Mouse (Mus musculus) neural tube, embryonic 15.5 days (tissue): ENCODE data around the gene Yap1. TPM values are rescaled to one million over a fixed set of nuclear protein-coding genes. Genes with fewer than 3 reads are reported as not detected.
A peak's percentile ranks its signal among the peaks of the same experiment; 100 is the strongest.

ENCODE experiments used
- ATAC-seq: fragments of 200-750 bp; cut with Nextera tagmentation; 2 replicates; pipeline ENCODE4 v1.8.0; 2017; ENCODE audit warnings: mild to moderate bottlenecking, moderate TSS enrichment, moderate library complexity; ENCODE audit not compliant: low FRiP score
- H3K27ac ChIP-seq: fragments of 300-500 bp; sonication (generic); replicated peaks from 2 replicates; pipeline ENCODE4 v1.5.1; 2015; ENCODE audit warnings: mild to moderate bottlenecking, inconsistent platforms
- H3K27me3 ChIP-seq: fragments of 300-500 bp; sonication (generic); replicated peaks from 2 replicates; pipeline ENCODE4 v1.6.1; 2015; ENCODE audit warnings: inconsistent platforms
- H3K36me3 ChIP-seq: fragments of 300-500 bp; sonication (generic); 2 replicates; pipeline ENCODE4 v1.6.1; 2015; ENCODE audit warnings: inconsistent platforms
- H3K4me1 ChIP-seq: fragments of 300-500 bp; sonication (generic); 2 replicates; pipeline ENCODE4 v1.6.1; 2015; ENCODE audit warnings: inconsistent platforms
- H3K4me2 ChIP-seq: fragments of 300-500 bp; sonication (generic); 2 replicates; pipeline ENCODE4 v1.6.1; 2015; ENCODE audit warnings: inconsistent platforms, mild to moderate bottlenecking, moderate library complexity
- H3K4me3 ChIP-seq: fragments of 300-500 bp; sonication (generic); replicated peaks from 2 replicates; pipeline ENCODE4 v1.5.1; 2015; ENCODE audit warnings: mild to moderate bottlenecking, inconsistent platforms
- H3K9ac ChIP-seq: fragments of 300-500 bp; sonication (generic); replicated peaks from 2 replicates; pipeline ENCODE4 v1.6.1; 2015; ENCODE audit warnings: mild to moderate bottlenecking, inconsistent platforms
- H3K9me3 ChIP-seq: fragments of 300-500 bp; sonication (generic); replicated peaks from 2 replicates; pipeline ENCODE4 v1.6.1; 2016; ENCODE audit warnings: inconsistent platforms
- WGBS: fragments of 180-500 bp; shearing (Covaris S2); methylation state at CpG from one replicate; pipeline ENCODE4 v1.1.7; 2015; ENCODE audit warnings: mixed read lengths; 5-methylcytosine and 5-hydroxymethylcytosine counted together
- polyA plus RNA-seq: library from polyadenylated mRNA; unstranded; fragments of >200 nt; fragmentation: Nextera tagmentation; extraction: Ambion mirVana; gene quantifications from 2 replicates; pipeline ENCODE4 v1.2.1, GENCODE M21; 2015

The Yap1 gene
- polyA plus RNA-seq = 6.8 and 12.1 TPM in 2 replicates

- Histone ChIP-seq H3K4me1 (peaks cover 22% of the 10 kb centered on the region), H3K4me3 (peak within 1 kb of the TSS; percentile 75), H3K36me3 (no peaks in the 10 kb centered on the region), H3K9me3 (no peaks in the 10 kb centered on the region), H3K9ac (peak within 1 kb of the TSS; percentile 64), H3K4me2 (peak within 1 kb of the TSS; percentile 94), H3K27me3 (no peaks in the 10 kb centered on the region), H3K27ac (peak within 1 kb of the TSS; percentile 87)
- under 1% methylated on average over 76 of the region's 79 CpGs for WGBS
- peak; percentile 80 for ATAC-seq
These were observed at the start of gene Yap1 for GRCm38 (mm10) chr9:8004370-8004991. TSS of gene Yap1 (minus strand) at chr9:8004596.

- peak overlapping the region; percentile 26; the same call in 1 of the 2 replicates for H3K9ac ChIP-seq
- H3K36me3 ChIP-seq = no peaks in the 10 kb centered on the region
- no peaks in the 10 kb centered on the region for H3K27me3 ChIP-seq
- no peaks in the 10 kb centered on the region for H3K9me3 ChIP-seq
- 16% methylated on average over 5 of the region's 5 CpGs for WGBS
- peaks cover 19% of the 10 kb centered on the region for H3K4me1 ChIP-seq
- peak overlapping the region; percentile 94 for H3K27ac ChIP-seq
- H3K4me3 ChIP-seq = peak overlapping the region; percentile 89
- peak overlapping the region; percentile 63 for H3K4me2 ChIP-seq
- ATAC-seq = peak; percentile 71; the same call in 1 of the 2 replicates
These were observed 38.6 kb upstream of the Yap1 start for GRCm38 (mm10) chr9:8043044-8043387.

GRCm38 (mm10) chr9:8042338-8043043 lies 38.1 kb upstream of the Yap1 start, which contains the start of gene Cfap300:
TSS of gene Cfap300 (minus strand) at chr9:8042823.
- Histone ChIP-seq H3K36me3 (no peaks in the 10 kb centered on the region), H3K27me3 (no peaks in the 10 kb centered on the region), H3K9me3 (no peaks in the 10 kb centered on the region), H3K4me2 (peak within 1 kb of the TSS; percentile 63), H3K27ac (peak within 1 kb of the TSS; percentile 94), H3K4me3 (peak within 1 kb of the TSS; percentile 89), H3K4me1 (peaks cover 19% of the 10 kb centered on the region), H3K9ac (peak within 1 kb of the TSS; percentile 86)
- 0% methylated on average over 37 of the region's 39 CpGs for WGBS
- peak; percentile 98 for ATAC-seq

- Histone ChIP-seq H3K27me3 (no peaks in the 10 kb centered on the region), H3K4me3 (no peak overlapping the region), H3K4me1 (0 out of 2 replicates have a peak, but pooled peaks cover 2% of the 10 kb centered on the region), H3K36me3 (peaks cover 4% of the 10 kb centered on the region; the same call in 1 of the 2 replicates), H3K9ac (no peak overlapping the region), H3K9me3 (no peaks in the 10 kb centered on the region), H3K4me2 (no peak overlapping the region), H3K27ac (no peak overlapping the region)
- ATAC-seq = no peak
- WGBS = 29% methylated on average over 7 of the region's 7 CpGs
These were observed 31.1 kb upstream of the Yap1 start for GRCm38 (mm10) chr9:8035546-8035945.

- peaks cover 4% of the 10 kb centered on the region; the same call in 1 of the 2 replicates for H3K36me3 ChIP-seq
- WGBS = 70% methylated on average over 4 of the region's 4 CpGs
- H3K4me1 ChIP-seq = 0 out of 2 replicates have a peak, but pooled peaks cover 2% of the 10 kb centered on the region
- no peak for ATAC-seq
- no peak overlapping the region for H3K9ac ChIP-seq
- no peak overlapping the region for H3K4me2 ChIP-seq
- H3K9me3 ChIP-seq = no peaks in the 10 kb centered on the region
- no peak overlapping the region for H3K27ac ChIP-seq
- H3K27me3 ChIP-seq = no peaks in the 10 kb centered on the region
- no peak overlapping the region for H3K4me3 ChIP-seq
These were observed 30.7 kb upstream of the Yap1 start for GRCm38 (mm10) chr9:8035091-8035490.

- 0 out of 2 replicates have a peak, but pooled peaks cover 2% of the 10 kb centered on the region for H3K4me1 ChIP-seq
- WGBS = 86% methylated on average over 1 of the region's 1 CpGs
These were observed 29.7 kb upstream of the Yap1 start for GRCm38 (mm10) chr9:8034143-8034542.

GRCm38 (mm10) chr9:8032847-8033246 lies 28.5 kb upstream of the Yap1 start:
- no peak overlapping the region for H3K27ac ChIP-seq
- 0 out of 2 replicates have a peak, but pooled peaks cover 2% of the 10 kb centered on the region for H3K4me1 ChIP-seq
- 82% methylated on average over 5 of the region's 5 CpGs for WGBS
- no peaks in the 10 kb centered on the region for H3K27me3 ChIP-seq
- no peak overlapping the region for H3K9ac ChIP-seq
- no peak overlapping the region for H3K4me3 ChIP-seq
- no peaks in the 10 kb centered on the region for H3K9me3 ChIP-seq
- H3K4me2 ChIP-seq = no peak overlapping the region
- peaks cover 4% of the 10 kb centered on the region; the same call in 1 of the 2 replicates for H3K36me3 ChIP-seq
- 0 out of 2 replicates have a peak, but pooled peaks have one; percentile 43 for ATAC-seq

More at GRCm38 (mm10) chr9:8034143-8034542, 29.7 kb upstream of the Yap1 start:
- Histone ChIP-seq H3K9me3 (no peaks in the 10 kb centered on the region), H3K27ac (no peak overlapping the region), H3K9ac (no peak overlapping the region), H3K36me3 (peaks cover 4% of the 10 kb centered on the region; the same call in 1 of the 2 replicates), H3K4me3 (no peak overlapping the region), H3K27me3 (no peaks in the 10 kb centered on the region), H3K4me2 (no peak overlapping the region)
- no peak for ATAC-seq

- Histone ChIP-seq H3K36me3 (peaks cover 3% of the 10 kb centered on the region; the same call in 1 of the 2 replicates), H3K27me3 (no peaks in the 10 kb centered on the region), H3K9ac (no peak overlapping the region), H3K9me3 (no peaks in the 10 kb centered on the region), H3K4me2 (no peak overlapping the region), H3K4me3 (no peak overlapping the region), H3K4me1 (no peaks in the 10 kb centered on the region), H3K27ac (no peak overlapping the region)
- ATAC-seq = no peak
- WGBS = 92% methylated on average over 5 of the region's 5 CpGs
These were observed 14.2 kb upstream of the Yap1 start for GRCm38 (mm10) chr9:8018609-8019008.

GRCm38 (mm10) chr9:8017253-8017913 lies 13.0 kb upstream of the Yap1 start:
- no peak overlapping the region for H3K4me3 ChIP-seq
- no peak overlapping the region for H3K27ac ChIP-seq
- H3K9me3 ChIP-seq = no peaks in the 10 kb centered on the region
- H3K9ac ChIP-seq = no peak overlapping the region
- no peak overlapping the region for H3K4me2 ChIP-seq
- no peaks in the 10 kb centered on the region for H3K4me1 ChIP-seq
- WGBS = 61% methylated on average over 15 of the region's 20 CpGs
- H3K27me3 ChIP-seq = no peaks in the 10 kb centered on the region
- no peak for ATAC-seq
- H3K36me3 ChIP-seq = peaks cover 3% of the 10 kb centered on the region; the same call in 1 of the 2 replicates

GRCm38 (mm10) chr9:8003301-8004271 lies 810 bp downstream of the Yap1 start:
- peak overlapping the region; percentile 87 for H3K27ac ChIP-seq

More at GRCm38 (mm10) chr9:8003301-8004271, 810 bp downstream of the Yap1 start:
- H3K4me2 ChIP-seq = peak overlapping the region; percentile 94
- WGBS = under 1% methylated on average over 78 of the region's 82 CpGs
- ATAC-seq = peak; percentile 71
- H3K4me1 ChIP-seq = peaks cover 23% of the 10 kb centered on the region
- H3K9ac ChIP-seq = peak overlapping the region; percentile 64
- no peaks in the 10 kb centered on the region for H3K36me3 ChIP-seq
- H3K9me3 ChIP-seq = no peaks in the 10 kb centered on the region
- H3K27me3 ChIP-seq = no peaks in the 10 kb centered on the region
- peak overlapping the region; percentile 75 for H3K4me3 ChIP-seq
